Mouse (Mus musculus) hindbrain, embryonic 12.5 days (tissue): ENCODE data around the gene Mdm2. TPM values are rescaled to one million over a fixed set of nuclear protein-coding genes. Genes with fewer than 3 reads are reported as not detected.
"Not testable (repeated sequence)": the region's sequence is repeated elsewhere in the genome, so short reads cannot be mapped to it uniquely, and the experiment has no call there.

Experiments
- ATAC-seq: fragments of 200-750 bp; cut with Nextera tagmentation; 2 replicates; pipeline ENCODE4 v1.8.0; 2017; ENCODE audit warnings: moderate TSS enrichment; ENCODE audit not compliant: low FRiP score
- H3K27ac ChIP-seq: fragments of 300-500 bp; sonication (generic); 2 replicates; pipeline ENCODE4 v1.5.1; 2016; ENCODE audit warnings: mild to moderate bottlenecking
- H3K27me3 ChIP-seq: fragments of 300-500 bp; sonication (generic); 2 replicates; pipeline ENCODE4 v1.6.1; 2016; ENCODE audit warnings: mild to moderate bottlenecking
- H3K36me3 ChIP-seq: fragments of 300-500 bp; sonication (generic); 2 replicates; pipeline ENCODE4 v1.6.1; 2016; ENCODE audit warnings: mild to moderate bottlenecking
- H3K4me1 ChIP-seq: fragments of 300-500 bp; sonication (generic); 2 replicates; pipeline ENCODE4 v1.6.1; 2016
- H3K4me2 ChIP-seq: fragments of 300-500 bp; sonication (generic); replicated peaks from 2 replicates; pipeline ENCODE4 v1.6.1; 2016; ENCODE audit warnings: mild to moderate bottlenecking
- H3K4me3 ChIP-seq: fragments of 300-500 bp; sonication (generic); 2 replicates; pipeline ENCODE4 v1.5.1; 2016; ENCODE audit warnings: mild to moderate bottlenecking
- H3K9ac ChIP-seq: fragments of 300-500 bp; sonication (generic); 2 replicates; pipeline ENCODE4 v1.6.1; 2016; ENCODE audit warnings: mild to moderate bottlenecking, moderate library complexity
- H3K9me3 ChIP-seq: fragments of 300-500 bp; sonication (generic); replicated peaks from 2 replicates; pipeline ENCODE4 v1.6.1; 2016; ENCODE audit warnings: mild to moderate bottlenecking
- WGBS: fragments of 180-500 bp; shearing (Covaris S2); methylation state at CpG from one replicate; pipeline ENCODE4 v1.1.7; 2016; 5-methylcytosine and 5-hydroxymethylcytosine counted together
- polyA plus RNA-seq: library from polyadenylated mRNA; unstranded; fragments of >200 nt; fragmentation: Nextera tagmentation; extraction: Ambion mirVana; gene quantifications from 2 replicates; pipeline ENCODE4 v1.2.1, GENCODE M21; 2016

Mdm2 gene
- polyA plus RNA-seq, 1 experiment from 2014 or later: 69.2 TPM

GRCm38 (mm10) chr10:117736573-117736972 lies 26.0 kb upstream of the Mdm2 start:
- no peak for ATAC-seq

DNA sequence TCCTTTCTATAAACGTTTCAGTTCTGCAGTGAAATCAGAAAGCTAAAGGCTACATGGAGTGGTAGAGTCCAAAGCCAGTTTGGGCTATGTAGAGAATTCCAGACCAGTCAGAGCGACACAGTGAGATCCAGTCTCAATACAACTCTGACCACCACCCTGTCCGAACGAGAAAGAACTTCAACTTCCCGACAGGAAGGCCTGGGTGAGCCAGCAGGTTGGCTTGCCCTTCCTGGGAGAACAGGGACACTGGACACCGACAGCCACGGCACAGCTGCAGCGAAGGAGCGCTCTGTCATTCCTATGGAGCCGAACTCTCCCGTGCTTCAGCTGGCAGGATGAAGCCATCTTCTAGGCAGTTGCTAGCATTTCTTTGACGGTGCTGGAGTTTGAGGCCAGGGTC lies 24.8 kb upstream of the Mdm2 start:
- H3K4me3 ChIP-seq, H3K27ac ChIP-seq, H3K27me3 ChIP-seq, H3K9me3 ChIP-seq, ATAC-seq, H3K4me2 ChIP-seq, H3K4me1 ChIP-seq, H3K9ac ChIP-seq: not testable (repeated sequence)
- WGBS: 95% methylated on average over 12 of the region's 12 CpGs
- H3K36me3 ChIP-seq: peaks cover 46% of the 10 kb centered on the region

More at GRCm38 (mm10) chr10:117736573-117736972, 26.0 kb upstream of the Mdm2 start:
- Histone ChIP-seq H3K4me3 (no peak overlapping the region), H3K27me3 (no peaks in the 10 kb centered on the region), H3K4me2 (no peak overlapping the region), H3K36me3 (peaks cover 57% of the 10 kb centered on the region), H3K9ac (no peak overlapping the region), H3K27ac (no peak overlapping the region), H3K4me1 (no peaks in the 10 kb centered on the region), H3K9me3 (no peaks in the 10 kb centered on the region)
- WGBS: 94% methylated on average over 5 of the region's 5 CpGs

GRCm38 (mm10) chr10:117734104-117734852 lies 23.7 kb upstream of the Mdm2 start:
- H3K4me1 ChIP-seq, H3K9me3 ChIP-seq, H3K4me3 ChIP-seq, H3K27me3 ChIP-seq, H3K9ac ChIP-seq, ATAC-seq, H3K27ac ChIP-seq, H3K4me2 ChIP-seq: not testable (repeated sequence)
- H3K36me3 ChIP-seq: peaks cover 36% of the 10 kb centered on the region
- 84% methylated on average over 9 of the region's 10 CpGs for WGBS

GRCm38 (mm10) chr10:117733626-117734025 lies 23.1 kb upstream of the Mdm2 start:
- not testable (repeated sequence) for H3K27me3 ChIP-seq, ATAC-seq, H3K4me3 ChIP-seq, H3K4me1 ChIP-seq, H3K4me2 ChIP-seq, H3K9me3 ChIP-seq, H3K27ac ChIP-seq, H3K9ac ChIP-seq
- H3K36me3 ChIP-seq: peaks cover 30% of the 10 kb centered on the region
- 94% methylated on average over 8 of the region's 8 CpGs for WGBS

DNA sequence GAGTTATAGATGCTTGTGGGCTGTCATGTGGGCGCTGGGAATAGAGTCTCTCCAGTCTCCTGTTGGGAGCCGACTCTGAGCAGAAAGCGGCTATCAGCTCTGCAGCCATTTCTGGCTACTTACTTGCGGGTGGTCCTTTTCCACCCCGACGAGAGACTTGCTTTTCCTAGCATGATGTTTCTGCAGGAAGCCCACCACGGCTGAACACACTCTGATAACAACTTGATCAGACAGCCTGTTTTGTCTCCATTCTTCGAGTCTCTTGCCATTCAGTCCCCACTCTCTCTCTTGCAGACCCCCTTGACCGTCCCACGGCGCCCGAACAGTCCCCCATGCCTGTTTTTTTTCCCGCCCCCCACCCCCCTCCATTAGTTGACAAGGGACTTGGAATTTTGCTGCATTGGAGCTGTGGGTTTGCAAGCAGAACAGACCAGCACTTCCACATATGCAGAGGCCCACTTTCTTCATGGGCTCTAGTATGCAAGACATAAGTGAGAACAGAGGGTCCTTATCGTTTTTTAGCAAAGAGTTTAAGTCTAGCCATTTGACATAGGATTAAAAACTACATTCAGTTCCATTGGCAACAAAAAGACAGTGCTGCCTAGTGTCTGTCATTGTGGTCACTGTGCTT lies 22.5 kb upstream of the Mdm2 start:
- 88% methylated on average over 14 of the region's 14 CpGs for WGBS
- Histone ChIP-seq H3K36me3 (peaks cover 25% of the 10 kb centered on the region), H3K27ac (no peak overlapping the region), H3K4me1 (no peaks in the 10 kb centered on the region), H3K4me2 (no peak overlapping the region), H3K9me3 (no peaks in the 10 kb centered on the region), H3K4me3 (no peak overlapping the region), H3K27me3 (no peaks in the 10 kb centered on the region), H3K9ac (no peak overlapping the region)
- no peak for ATAC-seq

GRCm38 (mm10) chr10:117732184-117732583 lies 21.6 kb upstream of the Mdm2 start:
- no peaks in the 10 kb centered on the region for H3K9me3 ChIP-seq
- no peaks in the 10 kb centered on the region for H3K4me1 ChIP-seq
- H3K36me3 ChIP-seq: peaks cover 16% of the 10 kb centered on the region
- H3K4me3 ChIP-seq: no peak overlapping the region
- WGBS: 88% methylated on average over 5 of the region's 5 CpGs
- H3K27ac ChIP-seq: no peak overlapping the region
- no peak overlapping the region for H3K9ac ChIP-seq
- H3K4me2 ChIP-seq: no peak overlapping the region
- ATAC-seq: no peak
- H3K27me3 ChIP-seq: no peaks in the 10 kb centered on the region

GRCm38 (mm10) chr10:117731244-117732101 lies 20.9 kb upstream of the Mdm2 start:
- H3K4me3 ChIP-seq: no peak overlapping the region
- 59% methylated on average over 15 of the region's 15 CpGs for WGBS
- no peaks in the 10 kb centered on the region for H3K9me3 ChIP-seq
- H3K36me3 ChIP-seq: peaks cover 9% of the 10 kb centered on the region
- no peak overlapping the region for H3K4me2 ChIP-seq
- H3K4me1 ChIP-seq: no peaks in the 10 kb centered on the region
- no peak for ATAC-seq
- no peak overlapping the region for H3K9ac ChIP-seq
- no peak overlapping the region for H3K27ac ChIP-seq
- H3K27me3 ChIP-seq: no peaks in the 10 kb centered on the region

- no peak overlapping the region for H3K4me2 ChIP-seq
- H3K4me3 ChIP-seq: no peak overlapping the region
- no peak overlapping the region for H3K27ac ChIP-seq
- H3K9ac ChIP-seq: no peak overlapping the region
- H3K36me3 ChIP-seq: peaks cover 4% of the 10 kb centered on the region; the same call in 1 of the 2 replicates
- no peaks in the 10 kb centered on the region for H3K27me3 ChIP-seq
- 96% methylated on average over 12 of the region's 12 CpGs for WGBS
- ATAC-seq: no peak
- no peaks in the 10 kb centered on the region for H3K9me3 ChIP-seq
- no peaks in the 10 kb centered on the region for H3K4me1 ChIP-seq
Observed at GRCm38 (mm10) chr10:117730637-117731203, 20.2 kb upstream of the Mdm2 start.

DNA sequence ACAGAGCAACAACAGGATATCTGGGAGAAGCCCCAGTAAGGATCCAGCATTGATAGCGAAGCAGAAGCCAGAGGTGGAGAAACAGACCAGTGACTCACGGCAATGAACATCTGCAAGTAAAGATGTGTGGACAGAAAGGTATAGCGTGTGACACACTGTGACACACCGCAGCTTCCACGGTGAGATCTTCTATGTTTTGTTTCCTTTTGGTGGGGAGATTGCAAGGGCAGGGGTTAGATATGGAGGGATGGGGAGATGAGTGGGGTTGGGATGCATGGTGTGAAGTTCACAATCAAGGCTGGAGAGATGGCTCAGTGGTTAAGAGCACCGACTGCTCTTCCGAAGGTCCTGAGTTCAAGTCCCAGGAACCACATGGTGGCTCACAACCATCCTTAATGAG lies 19.6 kb upstream of the Mdm2 start:
- Histone ChIP-seq H3K9me3 (no peaks in the 10 kb centered on the region), H3K9ac (no peak overlapping the region), H3K27ac (no peak overlapping the region), H3K27me3 (no peaks in the 10 kb centered on the region), H3K4me2 (no peak overlapping the region), H3K4me3 (no peak overlapping the region), H3K4me1 (no peaks in the 10 kb centered on the region), H3K36me3 (no peaks in the 10 kb centered on the region)
- 96% methylated on average over 7 of the region's 7 CpGs for WGBS
- ATAC-seq: no peak

GRCm38 (mm10) chr10:117729139-117729814 lies 18.7 kb upstream of the Mdm2 start:
- no peak overlapping the region for H3K9ac ChIP-seq
- H3K27me3 ChIP-seq: no peaks in the 10 kb centered on the region
- WGBS: 81% methylated on average over 11 of the region's 11 CpGs

GRCm38 (mm10) chr10:117728574-117728973 lies 18.0 kb upstream of the Mdm2 start:
- no peak overlapping the region for H3K27ac ChIP-seq
- no peaks in the 10 kb centered on the region for H3K27me3 ChIP-seq

More at GRCm38 (mm10) chr10:117729139-117729814, 18.7 kb upstream of the Mdm2 start:
- Histone ChIP-seq H3K36me3 (no peaks in the 10 kb centered on the region), H3K9me3 (no peaks in the 10 kb centered on the region), H3K27ac (no peak overlapping the region), H3K4me1 (no peaks in the 10 kb centered on the region), H3K4me2 (no peak overlapping the region), H3K4me3 (no peak overlapping the region)
- ATAC-seq: no peak

More at GRCm38 (mm10) chr10:117728574-117728973, 18.0 kb upstream of the Mdm2 start:
- no peak for ATAC-seq
- Histone ChIP-seq H3K9me3 (no peaks in the 10 kb centered on the region), H3K9ac (no peak overlapping the region), H3K4me2 (no peak overlapping the region), H3K4me1 (no peaks in the 10 kb centered on the region), H3K36me3 (no peaks in the 10 kb centered on the region), H3K4me3 (no peak overlapping the region)
- 88% methylated on average over 5 of the region's 5 CpGs for WGBS
